Mouse (Mus musculus) CH12F3 (cell line): Measurements from ENCODE around the gene Il2rb.

Experiments
- in situ Hi-C: fragments of 300-500 bp; cut with MboI; formaldehyde crosslinking; loops from 2 replicates; pipeline ENCODE4 v1.14.3; 2020; ENCODE audit warnings: low sequenced_read_pairs

Il2rb gene

DNA sequence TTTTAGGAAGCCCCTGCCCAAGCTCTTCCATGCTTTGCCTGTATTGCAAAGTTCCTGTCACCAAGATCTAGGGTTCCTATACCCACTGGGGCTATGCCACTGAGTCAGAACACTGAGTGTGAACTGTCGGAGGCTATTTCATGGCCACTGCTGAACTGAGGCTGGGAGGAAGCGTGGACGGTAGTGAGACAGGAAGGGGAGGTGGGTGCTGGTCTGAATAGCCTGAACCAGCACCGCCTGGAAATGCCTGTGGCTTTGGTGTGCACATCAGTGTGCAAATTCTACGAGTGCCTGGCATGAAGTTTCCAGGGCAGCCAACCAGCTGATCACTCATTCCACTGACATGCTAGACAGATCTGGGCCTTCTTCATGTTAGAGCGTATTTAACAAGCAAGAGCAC lies 26.8 kb upstream of the Il2rb start:
- in situ Hi-C loops: no loop called here

DNA sequence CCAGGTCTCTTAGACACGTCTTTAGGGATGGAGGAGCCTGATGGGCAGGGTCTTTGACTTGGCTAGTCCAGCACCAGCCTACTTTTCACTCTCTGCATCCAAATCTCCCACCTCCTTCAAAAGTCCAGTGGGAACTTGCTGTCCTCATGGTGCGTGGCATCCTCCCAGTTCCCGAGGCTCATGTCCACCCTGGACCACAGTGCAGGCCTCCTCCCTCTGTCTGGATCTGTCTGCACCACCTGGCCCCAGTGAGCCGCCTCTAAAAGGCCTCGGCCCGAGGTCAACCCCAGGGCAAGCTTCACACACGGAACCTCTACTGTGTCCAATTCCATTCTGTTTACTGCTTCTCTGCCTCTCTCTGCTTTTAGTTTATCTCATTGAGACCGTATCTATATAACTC lies 26.3 kb upstream of the Il2rb start:
- in situ Hi-C loops: no loop called here

DNA sequence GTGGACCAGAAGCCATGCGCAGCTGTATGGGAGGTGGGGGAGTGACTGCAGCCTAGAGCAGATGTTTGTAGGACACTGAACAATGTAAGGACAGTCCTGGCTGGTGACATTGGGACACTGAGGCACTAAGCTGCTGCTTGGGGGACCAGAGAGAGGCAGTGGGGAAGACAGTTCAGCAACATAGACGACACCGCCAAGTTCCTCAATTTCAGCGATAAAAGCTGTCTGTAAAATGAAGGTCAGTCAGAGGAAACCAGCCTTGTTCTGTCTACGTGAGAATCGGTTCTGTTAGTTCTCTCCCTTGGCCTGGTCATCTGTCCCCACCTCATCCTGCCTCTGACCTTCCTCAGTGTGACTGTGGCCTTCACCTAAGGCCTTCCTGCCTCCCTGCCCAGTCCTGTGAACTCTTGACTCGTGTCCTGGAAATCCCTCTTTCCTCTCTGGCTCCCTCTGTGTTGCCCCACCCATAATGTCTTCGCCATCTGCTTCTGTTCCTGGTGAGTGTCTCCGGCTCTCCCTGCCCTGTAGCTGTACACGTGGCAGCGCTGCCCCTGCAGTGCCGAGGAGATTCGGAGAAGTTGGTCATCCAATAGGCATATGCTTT lies 25.1 kb upstream of the Il2rb start:
- in situ Hi-C loops: no loop called here

DNA sequence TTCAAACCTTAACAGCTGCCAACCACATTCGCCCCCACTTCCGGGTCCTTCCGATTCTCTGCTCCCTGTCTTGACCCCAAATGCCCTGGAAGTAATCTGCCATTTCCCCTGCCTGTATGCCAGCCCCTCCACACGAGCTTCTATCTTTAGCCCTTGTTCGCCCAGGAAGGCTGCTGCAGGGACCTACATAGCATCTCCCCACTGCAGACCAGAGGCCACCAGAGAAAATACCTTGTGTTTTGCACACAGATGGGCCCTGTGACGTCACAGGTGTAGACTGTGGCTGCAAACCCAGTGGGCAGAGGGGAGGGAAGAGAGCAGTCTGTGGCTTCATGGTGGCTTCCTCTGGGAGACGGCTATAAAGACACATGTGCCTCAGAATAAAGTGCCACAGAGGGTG lies 23.1 kb upstream of the Il2rb start:
- in situ Hi-C loops: no loop called here

DNA sequence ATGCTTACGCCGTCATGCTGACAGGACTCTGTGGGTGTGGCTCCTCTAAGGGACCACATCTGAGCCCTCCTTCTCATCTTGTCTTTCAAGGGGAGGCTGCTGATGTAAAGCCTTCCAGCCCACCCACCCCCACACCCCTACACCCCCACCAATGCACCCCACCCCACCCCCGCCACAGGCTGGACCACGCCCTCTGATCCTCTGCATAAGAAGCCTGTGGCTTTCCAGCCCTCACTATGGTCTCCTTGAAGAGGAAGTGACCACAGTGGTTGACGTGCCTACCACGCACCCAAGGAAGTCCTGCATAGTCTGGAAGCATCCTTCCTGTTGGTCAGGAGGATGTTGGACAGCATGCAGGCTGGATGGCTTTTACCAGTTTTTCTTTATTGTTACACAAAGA lies 20.7 kb upstream of the Il2rb start:
- in situ Hi-C loops: no loop called here

DNA sequence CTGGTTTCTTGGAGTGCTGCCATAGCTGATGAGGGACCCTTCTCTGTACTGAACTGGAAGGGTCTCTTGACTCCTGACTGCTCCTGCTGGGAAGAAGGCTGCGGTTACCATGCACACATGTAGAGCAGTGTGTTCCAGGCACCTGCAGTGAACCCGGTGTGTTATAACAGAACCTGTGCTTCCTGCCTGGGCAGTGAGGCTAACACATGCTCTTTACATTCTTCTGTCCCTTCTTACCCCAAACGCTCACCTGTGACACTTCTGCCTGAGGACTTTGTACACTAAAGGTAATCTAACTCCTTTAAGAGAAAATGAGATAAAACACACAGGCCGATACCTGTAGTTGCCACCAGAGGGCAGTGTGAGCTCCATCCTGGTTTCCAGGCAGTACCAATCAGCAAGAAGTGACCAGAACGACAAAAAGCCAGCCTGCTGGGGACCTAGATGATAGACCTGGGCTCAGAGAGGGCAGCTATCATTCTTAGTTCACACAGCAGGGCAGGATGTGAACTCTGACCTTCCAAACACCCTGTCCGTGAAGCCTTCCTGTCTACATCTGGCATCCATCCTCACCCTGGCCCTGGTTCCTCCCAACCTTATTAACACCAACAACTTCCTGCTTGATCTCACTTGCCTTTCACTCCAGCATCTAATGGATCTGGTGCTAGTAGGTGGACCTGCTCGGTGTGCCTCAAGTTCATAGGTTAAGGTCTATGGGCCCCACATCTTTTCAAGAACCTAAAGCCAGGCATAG lies 19.5 kb upstream of the Il2rb start:
- in situ Hi-C loops: no loop called here

DNA sequence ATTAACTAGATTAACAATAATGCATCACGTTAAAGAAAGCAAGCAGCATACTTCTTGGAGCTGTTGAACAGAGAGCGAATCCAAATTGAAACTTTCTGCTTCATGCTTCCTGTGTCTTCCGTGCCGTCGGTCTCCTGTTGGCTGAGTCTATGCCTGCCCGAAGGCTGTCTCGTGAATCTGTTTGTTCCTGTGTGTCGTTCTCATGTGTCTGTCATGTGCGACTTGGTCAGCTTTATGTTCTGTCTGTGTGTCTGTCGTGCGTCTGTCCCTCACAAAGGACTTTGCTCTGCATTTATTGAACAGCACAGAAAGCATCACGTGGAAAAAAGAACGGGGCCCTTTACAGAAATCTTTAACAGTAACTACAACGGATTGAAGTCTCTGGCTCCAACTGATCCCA lies 17.9 kb upstream of the Il2rb start:
- in situ Hi-C loops: no loop called here

DNA sequence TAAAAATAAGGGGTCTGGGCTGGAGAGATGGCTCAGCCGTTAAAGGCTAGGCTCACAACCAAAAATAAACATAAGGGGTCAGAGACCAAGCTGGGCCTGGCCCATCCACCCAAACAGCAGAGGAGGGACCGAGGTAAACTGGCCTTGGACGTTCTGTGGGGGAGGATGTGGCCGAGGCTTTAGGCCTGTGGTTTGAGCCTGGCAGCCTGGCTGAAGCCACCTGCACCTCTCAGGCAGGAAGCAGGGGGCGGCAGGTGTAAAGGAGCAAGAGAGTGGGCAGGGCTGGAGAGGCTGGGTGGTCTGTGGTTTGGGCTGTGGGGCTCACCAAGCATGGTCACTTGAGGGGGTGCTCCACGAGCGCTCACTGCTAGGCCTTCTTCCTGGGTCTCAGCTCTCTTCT lies 16.9 kb upstream of the Il2rb start:
- in situ Hi-C loops: no loop called here

DNA sequence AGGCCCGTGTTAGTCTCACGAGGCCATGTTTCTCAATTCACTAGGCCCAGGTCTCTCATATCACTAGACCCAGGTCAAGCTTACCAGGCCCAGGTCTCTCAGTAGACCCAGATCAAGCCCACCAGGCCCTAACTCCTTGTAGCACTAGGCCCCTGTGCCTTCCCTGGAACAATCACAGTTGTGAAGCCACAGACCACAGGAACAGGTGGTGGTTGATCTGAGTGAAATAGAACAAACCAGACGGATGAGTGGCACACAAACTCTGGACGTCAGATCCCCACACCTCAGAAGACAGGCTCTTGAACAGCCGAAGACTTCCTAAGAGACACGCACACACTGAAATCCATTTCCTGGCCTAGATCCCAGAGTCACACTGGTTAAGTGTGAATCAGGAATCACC lies 15.7 kb upstream of the Il2rb start:
- in situ Hi-C loops: no loop called here

DNA sequence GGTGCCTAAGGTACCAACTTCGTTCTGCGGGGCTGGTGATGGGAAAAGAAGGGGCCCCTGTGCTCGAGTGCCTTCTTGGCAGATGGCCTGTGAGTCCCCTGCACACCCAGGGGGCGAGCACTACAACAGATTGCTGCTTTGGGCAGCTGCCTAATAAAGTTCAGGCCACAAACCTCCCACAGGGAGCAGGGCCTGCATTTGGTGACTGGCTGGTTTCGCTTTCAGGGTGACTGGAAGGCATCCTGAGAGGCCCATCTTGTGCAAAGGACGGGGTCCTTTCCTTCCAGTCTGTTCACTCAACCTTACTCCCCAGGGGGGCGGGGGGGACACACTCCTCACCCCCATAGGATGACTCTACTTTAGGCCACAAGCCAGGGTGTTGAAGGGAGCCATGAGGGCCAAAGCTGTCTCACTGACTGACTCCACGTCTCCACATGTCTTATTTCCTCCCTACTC lies 15.1 kb upstream of the Il2rb start:
- in situ Hi-C loops: no loop called here

DNA sequence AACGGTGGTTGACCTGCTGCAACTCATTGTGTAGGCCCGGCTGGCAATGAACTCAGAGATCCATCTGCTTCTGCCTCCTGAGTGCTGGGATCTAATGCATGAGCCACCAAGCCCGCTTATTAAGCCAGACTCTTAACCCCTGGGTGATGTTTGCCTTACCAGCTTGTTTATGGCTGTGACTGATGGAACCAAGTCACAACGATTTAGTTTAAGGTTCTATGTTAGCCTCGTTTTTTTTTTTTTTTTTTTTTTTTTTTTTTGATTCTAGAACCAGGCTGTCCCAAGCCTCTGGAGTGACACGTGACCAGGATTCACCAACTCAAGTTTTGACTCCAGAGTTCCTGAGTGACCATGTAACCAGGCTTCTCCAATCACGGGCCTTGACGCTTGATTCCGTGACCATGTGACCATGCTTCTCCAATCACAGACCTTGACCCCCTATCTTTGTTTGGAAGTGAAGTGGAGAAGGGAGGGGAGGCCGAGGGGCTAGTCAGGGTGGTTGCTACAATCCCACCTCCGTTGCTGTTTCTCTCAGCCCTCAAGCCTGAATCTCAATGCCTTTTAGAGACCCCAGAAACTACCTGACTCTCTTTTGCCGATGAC lies 14.3 kb upstream of the Il2rb start:
- in situ Hi-C loops: no loop called here

DNA sequence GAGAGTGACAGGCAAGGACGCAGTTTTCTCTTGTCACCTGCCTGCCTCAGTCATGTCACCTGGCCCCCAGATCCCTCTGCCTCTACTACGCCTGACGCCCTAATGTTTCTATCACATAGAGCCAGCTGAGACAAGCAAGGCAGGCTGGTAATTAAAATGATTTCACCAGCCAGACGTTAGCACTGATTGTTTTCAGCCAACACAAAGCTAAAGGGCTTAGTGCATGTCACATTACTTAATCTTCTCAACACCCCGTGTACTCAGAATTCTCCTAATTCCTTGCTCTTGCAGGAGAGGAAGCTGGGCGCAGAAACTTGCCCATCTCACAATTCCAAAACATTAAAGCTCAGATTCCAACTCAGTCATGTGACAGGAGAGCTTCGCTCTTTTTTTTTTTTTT lies 13.4 kb upstream of the Il2rb start:
- in situ Hi-C loops: no loop called here

DNA sequence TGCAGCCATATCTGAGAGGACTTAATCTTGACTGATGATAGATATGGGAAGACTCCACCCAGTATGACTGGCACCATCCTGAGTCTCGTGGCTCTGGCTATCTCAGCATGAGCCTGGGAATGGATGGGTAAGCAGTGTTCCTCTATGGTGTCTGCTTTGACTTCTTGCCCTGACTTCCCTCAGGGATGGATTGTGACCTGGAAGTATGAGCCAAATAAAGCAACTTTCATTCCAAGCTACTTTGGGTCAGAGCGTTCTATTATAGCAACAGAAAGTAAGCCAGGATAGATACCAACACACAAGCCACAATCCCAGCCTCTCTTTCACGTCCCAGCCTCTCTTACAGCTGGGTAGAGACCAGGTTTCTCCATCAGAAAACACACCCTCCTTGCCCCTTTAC lies 10.5 kb upstream of the Il2rb start:
- in situ Hi-C loops: no loop called here

DNA sequence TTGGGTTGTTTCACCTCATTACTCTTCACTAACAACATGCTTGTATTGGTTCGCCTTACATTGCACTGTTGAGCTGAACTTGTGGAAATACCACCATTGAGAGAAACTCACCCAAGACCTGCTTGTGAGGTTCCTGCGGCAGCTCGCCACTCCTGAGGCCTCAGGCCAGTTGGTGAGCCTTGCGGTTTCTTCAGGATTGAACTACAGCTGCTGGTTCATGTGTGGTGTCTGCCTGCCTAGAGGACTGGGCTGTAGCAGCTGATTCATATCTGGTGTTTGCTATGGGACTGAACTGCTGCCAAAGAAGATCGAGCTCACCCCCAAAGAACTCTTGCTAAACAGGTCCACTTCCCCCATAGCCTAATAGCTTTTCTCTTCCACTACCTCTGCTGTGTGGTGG lies 9.7 kb upstream of the Il2rb start:
- in situ Hi-C loops: no loop called here

DNA sequence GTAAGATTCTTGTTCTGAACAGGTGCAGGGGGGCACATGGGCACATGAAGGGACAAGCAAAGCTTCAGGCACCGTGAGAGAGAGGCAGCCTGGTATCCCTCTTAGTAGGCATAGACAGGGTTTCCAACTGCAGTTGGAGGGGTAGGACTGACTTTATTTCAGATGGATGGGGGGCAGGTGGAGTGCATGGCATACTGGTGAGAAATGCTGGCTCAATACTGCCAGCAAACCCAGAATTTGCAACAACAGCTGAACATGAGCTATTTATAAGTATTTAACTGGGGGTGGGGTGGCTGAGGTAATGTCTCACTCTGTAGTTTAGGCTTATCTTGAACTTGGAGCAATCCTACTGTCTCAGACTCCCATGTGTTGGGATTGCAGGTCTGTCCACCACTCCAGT lies 8.9 kb upstream of the Il2rb start:
- in situ Hi-C loops: no loop called here

DNA sequence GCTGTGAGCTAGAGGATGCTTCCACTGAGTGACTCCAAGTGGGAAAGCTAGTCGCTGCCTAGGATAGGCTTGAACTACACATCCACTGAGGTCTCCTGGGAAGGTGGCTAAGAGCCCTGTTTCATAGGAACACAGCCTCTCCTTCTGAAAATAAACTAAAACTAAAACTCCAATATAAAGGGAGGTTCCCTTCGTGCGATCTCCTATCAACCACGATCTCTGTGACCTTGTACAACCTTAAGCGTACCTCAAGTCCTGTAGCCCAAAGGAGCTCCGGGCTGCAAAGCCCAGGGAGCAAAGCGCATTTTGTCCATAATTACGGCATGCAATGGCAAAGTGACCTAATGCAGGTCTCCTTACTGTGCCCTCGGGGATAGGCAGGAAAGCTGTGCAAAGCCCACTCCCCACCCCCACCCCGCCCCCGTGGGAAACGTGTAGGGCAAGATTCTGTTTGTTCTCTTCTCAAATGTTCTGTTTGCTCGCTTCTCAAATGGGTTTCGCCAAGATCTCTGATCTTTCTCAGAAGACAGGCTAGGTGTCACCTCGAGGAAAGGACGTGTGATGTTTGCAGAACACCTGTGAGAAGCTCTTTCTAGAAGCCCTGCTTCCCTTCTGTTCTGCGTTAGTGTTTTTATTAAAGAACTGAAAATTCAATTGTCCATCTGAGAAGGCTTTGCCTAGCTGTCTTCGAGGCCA lies 7.5 kb upstream of the Il2rb start:
- in situ Hi-C loops: no loop called here

DNA sequence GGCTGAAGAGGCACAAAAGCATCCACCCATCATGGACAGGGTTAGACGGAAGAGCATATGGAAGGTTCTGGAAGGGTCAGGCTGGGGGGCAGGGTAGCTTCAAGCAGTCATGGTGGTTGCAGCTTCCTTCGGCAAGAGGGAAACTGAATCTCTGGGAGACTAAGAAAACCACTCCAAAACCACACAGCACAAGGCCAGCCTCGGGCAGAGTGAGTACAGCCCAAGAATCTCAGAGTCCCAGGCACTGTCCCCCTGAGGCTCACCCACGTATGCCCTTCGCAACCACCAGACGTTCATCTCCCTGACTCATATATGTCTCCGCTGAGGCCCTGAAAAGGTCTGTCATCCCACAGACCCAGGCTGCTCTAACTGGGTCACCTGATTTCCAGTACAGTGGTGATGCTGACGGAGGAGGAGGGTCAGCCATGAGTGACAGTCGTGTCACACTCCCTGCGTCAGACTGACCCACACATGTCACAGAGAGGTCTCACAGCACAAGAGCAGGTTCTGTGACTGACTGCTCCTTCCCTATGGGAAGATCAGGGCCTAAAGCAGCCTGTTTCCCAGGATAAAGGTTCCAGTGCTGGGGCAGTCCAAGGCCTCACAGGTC lies 1.6 kb downstream of the Il2rb start:
- in situ Hi-C loops: no loop called here

DNA sequence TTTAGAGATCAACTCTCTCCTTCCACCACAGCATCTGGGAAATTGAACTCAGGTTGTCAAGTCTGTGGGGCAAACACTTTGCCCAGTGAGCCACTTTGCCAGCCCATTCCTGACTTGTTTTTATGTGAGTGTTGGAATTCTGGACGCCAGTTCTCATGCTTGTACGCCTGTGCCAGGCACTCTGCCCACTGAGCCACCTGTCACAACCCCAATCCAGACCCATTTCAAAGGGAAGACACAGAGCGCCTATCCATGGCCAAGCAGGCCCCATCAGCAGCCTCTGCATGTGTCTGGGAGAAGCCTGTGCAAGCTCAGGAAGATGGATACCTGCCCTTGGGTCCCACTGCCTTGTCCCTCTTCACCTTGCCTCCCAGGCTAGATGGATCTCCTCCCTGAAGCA lies 3.8 kb downstream of the Il2rb start:
- in situ Hi-C loops: no loop called here

DNA sequence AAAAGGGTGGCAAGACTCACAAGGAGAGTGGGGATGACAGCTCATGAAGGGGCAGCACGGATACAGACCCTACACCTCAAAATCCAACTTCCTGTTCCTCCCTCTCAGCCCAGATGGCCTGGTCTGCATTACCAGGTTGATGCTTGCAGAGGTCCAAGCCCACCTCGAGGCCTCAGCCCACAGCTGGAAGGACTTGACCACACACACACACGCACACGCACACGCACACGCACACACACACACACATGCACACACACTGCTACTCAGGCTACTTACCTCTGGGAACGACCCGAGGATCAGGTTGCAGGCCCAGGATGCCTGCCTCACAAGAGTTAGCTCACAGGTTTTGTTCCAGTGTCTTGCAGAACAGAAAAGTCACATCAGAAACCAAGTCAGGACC lies 5.2 kb downstream of the Il2rb start:
- in situ Hi-C loops: no loop called here

DNA sequence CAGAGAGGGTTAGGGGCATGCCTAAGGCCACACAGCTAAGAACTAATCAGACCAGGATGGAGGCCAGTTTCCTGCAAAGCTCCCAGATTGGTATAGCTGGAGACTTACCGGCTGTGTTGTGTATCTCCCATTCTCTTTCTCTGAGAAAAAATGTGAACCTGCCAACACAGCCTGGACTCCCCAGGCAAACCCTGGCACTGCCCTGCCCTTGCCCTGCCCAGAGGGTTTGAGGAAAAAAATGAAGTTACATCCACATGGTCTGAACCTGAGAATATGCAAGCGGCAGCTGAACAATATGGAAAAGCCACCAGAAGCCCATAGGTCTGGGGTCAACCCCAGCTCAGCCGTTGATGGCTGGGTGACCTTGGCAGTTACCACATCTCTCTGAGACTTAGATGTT lies 5.8 kb downstream of the Il2rb start:
- in situ Hi-C loops: no loop called here

DNA sequence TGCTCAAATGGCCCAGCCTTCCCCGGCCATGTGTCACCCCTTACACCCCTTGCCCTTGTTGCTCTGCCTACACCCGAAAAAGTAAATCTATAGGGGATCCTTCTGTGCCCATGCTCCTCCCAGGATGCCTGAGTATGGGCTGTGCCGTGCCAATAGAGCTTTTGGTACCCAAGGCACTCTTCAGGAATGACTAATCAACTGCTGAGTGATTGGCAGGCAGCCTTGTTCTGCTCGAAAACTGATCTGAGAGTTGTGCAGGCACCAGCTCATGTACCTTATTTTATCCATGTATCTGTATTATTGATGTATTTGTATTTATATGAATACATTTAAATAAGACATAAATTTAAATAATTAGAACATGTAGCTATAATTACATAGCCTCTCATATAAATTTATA lies 8.0 kb downstream of the Il2rb start:
- in situ Hi-C loops: no loop called here

DNA sequence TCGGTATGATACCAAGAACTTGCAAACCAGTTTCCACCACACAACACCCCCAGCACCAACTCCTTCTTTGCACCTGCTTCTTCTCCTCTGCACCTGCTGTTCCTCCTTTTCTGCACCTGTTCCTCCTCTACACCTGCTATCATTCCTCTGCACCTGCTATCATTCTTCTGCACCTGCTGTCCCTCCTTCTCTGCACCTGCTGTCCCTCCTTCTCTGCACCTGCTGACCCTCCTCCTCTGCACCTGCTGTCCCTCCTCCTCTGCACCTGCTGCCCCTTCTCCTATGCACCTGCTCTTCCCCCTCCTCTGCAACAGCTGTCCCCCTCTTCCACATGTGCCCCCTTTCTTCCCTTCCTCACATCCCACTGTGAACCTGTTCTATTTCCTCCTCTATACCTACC lies 8.5 kb downstream of the Il2rb start:
- in situ Hi-C loops: no loop called here
